Mouse (Mus musculus) gastrocnemius, adult 2 months (tissue): ENCODE measurements around the gene Oxld1. TPM values are rescaled to one million over a fixed set of nuclear protein-coding genes. Genes with fewer than 3 reads are reported as not detected.

Experiments used
- DNase-seq: peaks from one replicate; pipeline ENCODE4 v3.0.0; 2022
- H3K27ac ChIP-seq: fragments of 200-600 bp; 2 replicates; pipeline ENCODE4 v1.8.1; 2022; ENCODE audit warnings: mild to moderate bottlenecking
- H3K4me3 ChIP-seq: fragments of 200-600 bp; 2 replicates; pipeline ENCODE4 v1.8.1; 2022; ENCODE audit warnings: mild to moderate bottlenecking, moderate library complexity
- CTCF ChIP-seq: fragments of 200-600 bp; IDR thresholded peaks from 2 replicates; pipeline ENCODE4 v1.8.1; 2022; ENCODE audit warnings: antibody characterized with exemption, mild to moderate bottlenecking, moderate library complexity
- intact Hi-C: fragments of 180-260 bp; cut with DNase I; formaldehyde crosslinking; loops from one replicate; pipeline ENCODE4 v1.15.1; 2025
- total RNA-seq, 2 experiments: library from RNA; stranded (reverse); gene quantifications; 2 replicates each; pipeline ENCODE4 v1.2.3; 2021

Oxld1 gene
- total RNA-seq, 2 experiments from 2014 or later, result 19.1 to 31.8 TPM

DNA sequence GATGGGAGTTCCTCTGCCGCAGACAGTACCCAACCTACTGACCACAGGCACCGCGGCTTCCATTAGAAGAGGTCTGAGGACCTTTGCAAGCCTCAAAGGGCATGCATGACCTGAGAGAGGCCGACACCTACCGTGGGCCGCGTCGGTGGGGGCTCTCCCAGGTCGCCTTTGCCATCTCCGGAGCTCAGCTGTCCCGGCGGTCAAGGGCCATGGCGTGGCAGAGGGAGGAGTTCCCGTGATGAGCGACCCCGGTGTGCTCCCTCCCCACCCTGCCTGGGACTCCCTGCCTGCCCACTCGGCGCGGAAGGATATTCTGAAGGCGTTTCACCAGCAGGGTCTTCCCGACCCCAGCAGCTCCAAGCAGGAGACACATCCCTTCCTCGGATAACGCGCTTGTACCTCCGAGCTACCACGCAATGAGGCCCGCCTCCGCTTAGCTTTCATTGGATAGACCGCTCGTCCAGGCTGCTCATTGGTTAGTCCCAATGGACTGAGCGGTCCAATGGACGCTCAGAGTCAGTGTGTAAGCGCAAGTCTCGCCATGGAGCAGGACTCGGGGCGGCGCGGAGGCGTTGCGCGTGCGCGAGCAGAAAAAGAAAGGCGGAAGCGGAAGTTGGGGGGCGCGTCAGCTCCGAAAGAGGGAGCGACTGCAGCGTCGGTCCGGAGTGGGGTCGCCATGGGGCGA lies 9.3 kb upstream of the Oxld1 start, which contains the start of gene Arl16:
Gene Arl16, minus strand, starts transcription at position 557 of the 685 bp plus-strand sequence.
- TF ChIP-seq CTCF, result no peak
- peak; percentile 95 for DNase-seq
- peak within 1 kb of the TSS; percentile 99 for H3K4me3 ChIP-seq
- peak within 1 kb of the TSS; percentile 88 for H3K27ac ChIP-seq
- intact Hi-C loops, result no loop called here

DNA sequence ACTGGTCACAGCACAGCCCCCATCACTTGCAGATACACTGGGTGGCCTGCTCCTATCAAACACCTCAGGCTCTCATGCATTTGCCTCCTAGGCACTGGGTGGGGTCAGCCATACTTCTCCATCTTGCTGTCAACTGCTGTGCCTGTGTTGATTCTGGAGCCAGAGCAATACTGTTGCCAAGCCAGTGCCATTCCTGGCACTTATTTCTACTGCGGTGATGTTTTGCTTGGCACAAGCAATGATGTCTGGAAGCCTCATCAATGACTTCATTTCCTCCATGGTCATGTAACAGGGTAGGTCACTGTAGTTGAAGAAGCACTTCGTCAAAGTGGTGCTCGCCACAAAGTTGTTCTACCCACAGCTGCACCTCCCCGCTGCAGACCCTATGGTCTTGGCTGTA lies 7.7 kb upstream of the Oxld1 start:
- DNase-seq, result peak; percentile 19

DNA sequence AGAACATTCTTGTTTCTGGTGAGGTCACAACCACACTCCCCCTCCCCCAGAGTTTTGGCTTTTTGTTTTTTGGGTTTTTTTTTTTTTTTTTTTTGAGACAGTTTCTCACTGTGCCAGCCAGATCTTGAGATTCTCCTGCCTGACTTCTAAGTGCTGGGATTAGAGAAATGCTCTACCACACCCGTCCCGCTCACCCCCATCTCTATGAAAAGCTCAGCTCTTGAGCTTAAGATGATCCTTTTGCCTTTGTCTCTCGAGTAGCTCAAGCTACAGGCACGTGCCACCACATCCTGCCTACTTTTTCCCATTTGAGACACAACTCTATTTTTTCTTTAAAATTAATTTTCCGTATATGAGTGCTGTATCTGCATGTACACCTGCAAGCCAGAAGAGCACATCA lies 6.5 kb upstream of the Oxld1 start:
- H3K4me3 ChIP-seq, result no peak overlapping the region
- no peak for DNase-seq
- no peak overlapping the region for H3K27ac ChIP-seq
- intact Hi-C loops, result no loop called here
- no peak for TF ChIP-seq CTCF

More for the DNA sequence above, 7.7 kb upstream of the Oxld1 start:
- intact Hi-C loops, result no loop called here
- no peak overlapping the region for H3K4me3 ChIP-seq
- H3K27ac ChIP-seq, result no peak overlapping the region
- TF ChIP-seq CTCF, result no peak

DNA sequence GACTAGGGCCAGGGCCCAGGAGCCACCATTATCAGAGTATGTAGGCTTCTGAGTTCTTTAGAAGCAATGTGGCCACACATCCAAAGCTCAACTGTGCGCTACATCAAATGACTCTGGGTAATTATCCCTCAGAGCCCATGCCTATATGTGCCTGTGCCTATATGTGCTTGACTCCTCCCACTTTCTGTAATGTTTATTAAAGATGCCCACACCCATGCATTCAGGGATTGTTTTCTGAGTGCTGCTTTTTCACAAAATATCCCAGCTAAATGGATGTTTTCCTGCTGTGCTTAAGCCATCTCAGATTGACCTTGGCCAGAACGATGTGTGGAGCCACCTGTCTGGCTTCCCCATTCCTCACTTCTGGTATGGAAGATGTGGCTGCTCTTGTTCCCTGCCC lies 5.7 kb upstream of the Oxld1 start:
- no peak for TF ChIP-seq CTCF
- intact Hi-C loops, result no loop called here
- peak; percentile 4 for DNase-seq

DNA sequence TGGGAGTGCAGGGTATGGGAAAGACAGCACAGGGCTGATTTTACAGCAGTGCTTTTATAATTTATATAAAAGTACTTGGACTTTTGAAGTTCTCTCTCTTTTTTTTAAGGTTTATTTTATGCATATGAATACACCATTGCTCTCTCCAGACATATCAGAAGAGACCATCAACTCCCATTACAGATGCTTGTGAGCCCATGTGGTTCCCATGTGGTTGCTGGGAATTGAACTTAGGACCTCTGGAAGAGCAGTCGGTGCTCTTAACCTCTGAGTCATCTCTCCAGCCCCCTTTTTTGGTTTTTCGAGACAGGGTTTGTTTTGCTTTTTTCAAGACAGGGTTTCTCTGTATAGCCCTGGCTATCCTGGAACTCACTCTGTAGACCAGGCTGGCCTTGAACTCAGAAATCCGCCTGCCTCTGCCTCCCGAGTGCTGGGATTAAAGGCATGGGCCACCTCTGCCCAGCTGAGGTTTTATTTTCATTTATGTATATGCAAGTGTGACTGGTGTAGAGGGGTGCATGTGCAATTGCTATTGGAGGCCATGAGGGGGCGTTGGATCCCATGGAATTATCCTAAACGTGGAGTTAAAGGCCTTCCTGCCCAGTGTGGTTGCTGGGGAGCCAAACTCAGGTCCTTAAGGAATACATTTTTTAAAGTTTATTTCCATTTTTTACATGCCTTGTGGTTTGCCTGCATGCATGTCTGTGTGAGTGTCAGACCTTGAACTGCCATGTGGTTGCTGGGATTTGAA lies 1.2 kb upstream of the Oxld1 start:
- H3K4me3 ChIP-seq, result peak overlapping the region; percentile 98
- intact Hi-C loops, result no loop called here
- TF ChIP-seq CTCF, result peak; percentile 36; the same call in 1 of the 2 replicates
- DNase-seq, result peak; percentile 4
- H3K27ac ChIP-seq, result peak overlapping the region; percentile 94; the same call in 1 of the 2 replicates

More for the DNA sequence above, 5.7 kb upstream of the Oxld1 start:
- no peak overlapping the region for H3K27ac ChIP-seq
- H3K4me3 ChIP-seq, result no peak overlapping the region

DNA sequence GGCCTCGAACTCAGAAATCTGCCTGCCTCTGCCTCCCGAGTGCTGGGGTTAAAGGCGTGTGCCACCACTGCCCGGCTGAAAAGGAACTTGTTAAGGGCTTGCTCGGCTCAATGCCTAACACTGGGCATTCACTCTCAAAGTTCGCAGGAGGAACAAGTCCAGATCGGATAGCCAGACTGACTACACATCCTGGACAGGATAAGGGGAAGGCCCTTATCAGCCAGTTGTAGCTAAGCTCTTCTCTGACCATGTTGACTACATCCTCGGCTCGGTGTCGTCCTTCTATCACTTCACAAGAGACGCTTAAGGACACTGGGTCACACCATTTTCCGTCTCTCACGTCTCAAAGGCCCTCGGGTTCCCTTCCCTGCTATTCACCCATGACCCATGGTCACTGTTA lies 498 bp downstream of the Oxld1 start:
- peak overlapping the region; percentile 98 for H3K4me3 ChIP-seq
- intact Hi-C loops, result no loop called here
- peak overlapping the region; percentile 94 for H3K27ac ChIP-seq
- DNase-seq, result no peak
- no peak for TF ChIP-seq CTCF

DNA sequence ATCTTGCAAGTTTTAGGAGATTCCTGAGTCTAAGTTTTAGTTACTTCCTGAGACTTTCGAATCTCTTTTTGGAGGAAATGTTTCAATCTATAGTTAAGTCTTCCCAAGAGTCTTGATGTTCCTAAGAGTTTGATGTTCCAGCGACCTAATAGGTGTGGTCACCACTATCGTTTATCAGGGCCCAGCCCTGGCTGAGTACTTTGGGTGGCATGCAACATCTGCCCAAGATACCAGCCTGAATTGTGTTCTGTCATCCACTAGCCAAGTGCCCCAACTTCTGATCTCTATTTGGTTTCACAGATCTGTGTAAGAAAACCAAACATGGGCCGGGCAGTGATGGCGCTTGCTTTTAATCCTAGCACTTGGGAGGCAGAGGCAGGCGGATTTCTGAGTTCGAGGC lies 2.5 kb downstream of the Oxld1 start:
- DNase-seq, result peak; percentile 6
- no peak for TF ChIP-seq CTCF
- intact Hi-C loops, result no loop called here

DNA sequence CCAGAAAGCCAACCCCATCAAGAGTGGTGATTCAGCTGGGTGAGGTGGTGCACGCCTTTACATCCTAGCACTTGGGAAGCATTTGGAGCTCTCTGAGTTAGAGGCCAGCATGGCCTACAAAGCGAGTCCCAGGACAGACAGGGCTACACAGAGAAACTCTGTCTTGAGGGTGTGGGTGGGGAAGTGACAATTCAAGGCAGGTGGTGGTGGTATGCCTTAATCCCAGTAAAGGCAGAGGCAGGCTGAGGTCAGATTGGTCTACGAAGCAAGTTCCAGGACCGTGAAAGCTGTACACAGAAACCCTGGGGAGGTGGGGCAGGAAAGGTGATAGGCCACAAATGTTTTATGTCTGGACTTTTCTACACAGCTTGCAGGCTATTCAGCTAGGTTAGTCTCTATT lies 2.9 kb downstream of the Oxld1 start:
- TF ChIP-seq CTCF, result no peak
- Histone ChIP-seq H3K27ac (no peak overlapping the region), H3K4me3 (no peak overlapping the region)
- peak; percentile 4 for DNase-seq
- intact Hi-C loops, result no loop called here

More for the DNA sequence above, 2.5 kb downstream of the Oxld1 start:
- no peak overlapping the region for H3K27ac ChIP-seq
- no peak overlapping the region for H3K4me3 ChIP-seq

DNA sequence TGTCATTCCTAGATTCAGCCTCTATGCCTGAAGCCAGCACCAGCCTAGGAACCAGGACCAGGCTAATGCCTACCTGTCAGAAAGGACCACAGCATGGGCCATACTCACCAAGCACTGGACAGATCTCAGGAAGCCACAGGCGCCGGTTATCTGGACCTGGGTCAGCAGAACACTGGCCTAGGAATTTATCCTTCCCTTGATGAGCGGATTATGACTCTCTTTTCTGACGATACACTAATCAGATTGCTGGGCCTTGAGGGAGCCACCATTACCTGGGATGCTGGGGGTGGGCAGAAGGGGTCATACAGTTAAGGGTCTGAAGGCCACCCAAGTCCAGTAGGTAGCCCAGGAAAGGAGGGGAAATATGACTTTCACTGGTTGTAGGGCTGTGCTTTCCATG lies 4.6 kb downstream of the Oxld1 start, which contains the start of gene Pde6g:
Gene Pde6g, minus strand, starts transcription at position 195 of the 400 bp plus-strand sequence.
- no peak for DNase-seq
- H3K4me3 ChIP-seq, result no peak within 1 kb of the TSS
- no peak within 1 kb of the TSS for H3K27ac ChIP-seq
- intact Hi-C loops, result no loop called here
- TF ChIP-seq CTCF, result no peak

DNA sequence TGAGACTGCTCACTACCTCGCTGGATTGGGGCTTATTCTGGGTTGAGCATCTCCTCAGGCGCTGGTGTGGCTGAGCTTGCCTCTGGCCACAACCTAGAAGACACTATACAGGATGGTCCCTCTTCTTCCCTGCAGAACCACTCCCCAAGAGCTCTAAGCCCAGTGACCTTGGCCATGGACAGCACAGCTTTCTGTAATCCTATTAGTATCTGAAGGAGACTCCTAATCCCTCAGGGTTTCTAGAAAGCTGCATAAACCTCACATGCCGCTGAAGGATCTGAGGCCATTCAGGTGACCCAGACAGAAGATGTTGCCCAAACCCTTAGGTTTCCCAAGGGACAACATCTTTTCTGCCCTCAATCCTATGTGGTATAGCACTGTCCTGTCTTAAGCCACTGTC lies 5.6 kb downstream of the Oxld1 start:
- TF ChIP-seq CTCF, result no peak
- Histone ChIP-seq H3K4me3 (no peak overlapping the region), H3K27ac (no peak overlapping the region)
- intact Hi-C loops, result no loop called here
- DNase-seq, result no peak

DNA sequence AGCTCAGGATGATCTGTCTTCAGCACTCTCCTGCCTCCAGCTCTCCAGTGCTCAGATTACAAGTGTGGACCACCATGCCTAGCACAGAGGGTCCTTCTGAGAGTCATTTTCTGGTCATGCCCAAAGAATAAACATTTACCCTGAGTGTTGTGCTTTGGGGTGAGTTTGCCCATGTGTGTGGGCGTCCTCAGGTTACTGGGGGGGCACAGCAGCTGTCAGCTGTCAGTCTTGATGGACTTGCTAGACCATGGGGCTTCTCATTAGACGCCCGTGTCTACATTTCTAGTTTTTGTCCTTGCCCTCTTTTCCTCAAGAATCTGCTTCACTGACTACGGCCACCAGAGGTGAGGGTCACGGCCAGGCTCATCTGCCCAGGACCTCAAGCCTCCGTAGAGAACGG lies 10.7 kb downstream of the Oxld1 start:
- Histone ChIP-seq H3K27ac (no peak overlapping the region), H3K4me3 (no peak overlapping the region)
- intact Hi-C loops, result no loop called here
- no peak for TF ChIP-seq CTCF
- DNase-seq, result no peak

DNA sequence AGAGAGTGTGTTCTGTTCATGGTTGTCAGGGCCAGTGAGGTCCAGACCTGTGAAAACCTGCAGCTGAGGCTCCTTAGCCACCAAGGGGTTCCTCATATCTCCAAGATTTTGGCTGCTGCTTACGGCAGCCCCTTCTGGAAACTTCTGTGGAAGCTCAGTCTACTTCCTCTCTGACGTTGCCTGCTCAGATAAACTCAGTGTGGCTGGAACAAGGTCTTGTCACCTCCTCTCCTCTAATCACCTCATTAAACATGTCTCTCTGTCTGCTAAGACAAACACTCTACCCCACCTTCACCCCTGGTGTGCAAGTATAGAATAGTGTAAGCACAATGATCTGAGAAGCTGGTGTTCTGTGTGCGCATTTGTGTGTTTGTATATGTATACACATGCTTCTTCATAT lies 12.4 kb downstream of the Oxld1 start:
- no peak for DNase-seq
- intact Hi-C loops, result no loop called here
- TF ChIP-seq CTCF, result no peak
- Histone ChIP-seq H3K4me3 (no peak overlapping the region), H3K27ac (no peak overlapping the region)

DNA sequence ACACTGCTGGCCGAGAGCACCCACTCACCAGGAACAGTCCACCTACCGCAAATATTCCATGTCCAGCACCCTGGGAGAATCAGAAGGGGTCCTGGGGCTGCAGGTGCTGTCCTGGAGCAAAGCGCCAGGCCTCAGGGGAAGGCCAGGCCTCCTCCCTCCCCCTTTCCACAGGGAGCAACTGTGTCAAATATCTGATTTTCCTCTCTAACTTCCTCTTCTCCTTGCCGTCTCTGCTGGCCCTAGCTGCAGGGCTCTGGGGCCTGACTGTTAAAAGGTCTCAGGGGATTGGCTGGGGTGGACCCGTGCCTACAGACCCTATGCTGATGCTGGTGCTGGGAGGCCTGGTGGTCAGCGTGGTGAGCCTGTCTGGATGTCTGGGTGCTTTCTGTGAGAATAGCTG lies 13.8 kb downstream of the Oxld1 start:
- Histone ChIP-seq H3K27ac (no peak overlapping the region), H3K4me3 (no peak overlapping the region)
- DNase-seq, result no peak
- intact Hi-C loops, result no loop called here
- TF ChIP-seq CTCF, result no peak
